Mouse (Mus musculus): ENCODE data around the gene Syne1. TPM values are rescaled to one million over a fixed set of nuclear protein-coding genes. Genes with fewer than 3 reads are reported as not detected.

Syne1 gene
- total RNA-seq, 2 experiments from 2014 or later = 56.2 to 61.6 TPM

GRCm38 (mm10) chr10:5234721-5235501 is 316.4 kb downstream of the Syne1 start:
- intact Hi-C loops (cut with DNase I) = no loop called here
- DNase-seq = no peak

- intact Hi-C loops (cut with DNase I) = no loop called here
- no peak for DNase-seq
Observed at GRCm38 (mm10) chr10:5229129-5229528, 322.2 kb downstream of the Syne1 start.

GRCm38 (mm10) chr10:5227395-5228076 is 323.7 kb downstream of the Syne1 start:
- peak; percentile 54 to 55 for DNase-seq
- intact Hi-C loops (cut with DNase I) = no loop called here

GRCm38 (mm10) chr10:5215943-5216342 is 335.3 kb downstream of the Syne1 start:
- intact Hi-C loops (cut with DNase I) = no loop called here
- DNase-seq = no peak

- intact Hi-C loops (cut with DNase I) = no loop called here
- peak; percentile 48 to 60 for DNase-seq
Observed at GRCm38 (mm10) chr10:5207905-5208641, 343.2 kb downstream of the Syne1 start.

GRCm38 (mm10) chr10:5205977-5206376 is 345.3 kb downstream of the Syne1 start:
- DNase-seq = no peak
- intact Hi-C loops (cut with DNase I) = no loop called here

- intact Hi-C loops (cut with DNase I) = no loop called here
- DNase-seq = no peak
Observed at GRCm38 (mm10) chr10:5205570-5205969, 345.7 kb downstream of the Syne1 start.

GRCm38 (mm10) chr10:5203837-5204236 is 347.4 kb downstream of the Syne1 start:
- intact Hi-C loops (cut with DNase I) = no loop called here
- no peak for DNase-seq

- intact Hi-C loops (cut with DNase I) = no loop called here
Observed at GRCm38 (mm10) chr10:5197356-5197755, 353.9 kb downstream of the Syne1 start.

GRCm38 (mm10) chr10:5196267-5196666 is 355.0 kb downstream of the Syne1 start:
- intact Hi-C loops (cut with DNase I) = no loop called here
- DNase-seq = no peak

More at GRCm38 (mm10) chr10:5197356-5197755, 353.9 kb downstream of the Syne1 start:
- no peak for DNase-seq

- intact Hi-C loops (cut with DNase I) = no loop called here
- DNase-seq = no peak
Observed at GRCm38 (mm10) chr10:5195288-5195687, 356.0 kb downstream of the Syne1 start.

- peak; percentile 62 to 80 for DNase-seq
- intact Hi-C loops (cut with DNase I) = no loop called here
Observed at GRCm38 (mm10) chr10:5194671-5195234, 356.5 kb downstream of the Syne1 start.

GRCm38 (mm10) chr10:5194081-5194670 is 357.1 kb downstream of the Syne1 start:
- DNase-seq = no peak
- intact Hi-C loops (cut with DNase I) = no loop called here

GRCm38 (mm10) chr10:5192861-5193490 is 358.3 kb downstream of the Syne1 start:
- no peak for DNase-seq
- intact Hi-C loops (cut with DNase I) = no loop called here

GRCm38 (mm10) chr10:5190756-5191155 is 360.5 kb downstream of the Syne1 start:
- intact Hi-C loops (cut with DNase I) = no loop called here
- DNase-seq = no peak

- intact Hi-C loops (cut with DNase I) = no loop called here
Observed at GRCm38 (mm10) chr10:5188890-5189289, 362.4 kb downstream of the Syne1 start.

GRCm38 (mm10) chr10:5185156-5186083 is 365.9 kb downstream of the Syne1 start:
- intact Hi-C loops (cut with DNase I) = no loop called here
- DNase-seq = no peak

More at GRCm38 (mm10) chr10:5188890-5189289, 362.4 kb downstream of the Syne1 start:
- no peak for DNase-seq

- DNase-seq = no peak
- intact Hi-C loops (cut with DNase I) = no loop called here
Observed at GRCm38 (mm10) chr10:5181771-5182176, 369.5 kb downstream of the Syne1 start.

- no peak for DNase-seq
- intact Hi-C loops (cut with DNase I) = no loop called here
Observed at GRCm38 (mm10) chr10:5179891-5180290, 371.4 kb downstream of the Syne1 start.

Measured in heart, postnatal 36 days (tissue).